Mouse (Mus musculus) spleen, adult 2 months (tissue): Measurements from ENCODE around the gene Abcc4.

Experiments
- CTCF ChIP-seq: fragments of 200-500 bp; IDR thresholded peaks from 2 replicates; pipeline ENCODE4 v1.5.1; 2011; ENCODE audit warnings: mild to moderate bottlenecking, inconsistent platforms; ENCODE audit not compliant: insufficient read depth, insufficient read length, insufficient replicate concordance; ENCODE audit errors: extremely low read depth
- POLR2A ChIP-seq: fragments of 200-500 bp; IDR thresholded peaks from 2 replicates; pipeline ENCODE4 v1.6.1; 2011; ENCODE audit warnings: low read depth, low read length, inconsistent platforms

GRCm38 (mm10) chr14:118733146-118733545, 27.1 kb upstream of the Abcc4 start:
- TF ChIP-seq POLR2A (no peak), CTCF (no peak)
